Mouse (Mus musculus) heart, postnatal 0 days (tissue): ENCODE data around the gene Gm44790. TPM values are rescaled to one million over a fixed set of nuclear protein-coding genes. Genes with fewer than 3 reads are reported as not detected.

Source experiments
- ATAC-seq: fragments of 200-750 bp; cut with Nextera tagmentation; 2 replicates; pipeline ENCODE4 v1.8.0; 2017; ENCODE audit warnings: low read depth, moderate number of reproducible peaks, moderate library complexity; ENCODE audit not compliant: insufficient read depth
- DNase-seq: peaks from one replicate; pipeline ENCODE4 v3.0.0-alpha.2; 2016; ENCODE audit warnings: low spot score
- H3K27ac ChIP-seq: fragments of 300-500 bp; sonication (generic); 2 replicates; pipeline ENCODE4 v1.5.1; 2014; ENCODE audit warnings: low read depth, mild to moderate bottlenecking
- H3K27me3 ChIP-seq: fragments of 300-500 bp; sonication (generic); 2 replicates; pipeline ENCODE4 v1.6.1; 2014; ENCODE audit warnings: low read length, mixed read lengths; ENCODE audit not compliant: control insufficient read depth, insufficient read depth
- H3K36me3 ChIP-seq: fragments of 300-500 bp; sonication (generic); replicated peaks from 2 replicates; pipeline ENCODE4 v1.6.1; 2014; ENCODE audit warnings: low read length, mixed read lengths; ENCODE audit not compliant: control insufficient read depth, insufficient read depth
- H3K4me1 ChIP-seq: fragments of 300-500 bp; sonication (generic); 2 replicates; pipeline ENCODE4 v1.6.1; 2014; ENCODE audit warnings: antibody characterized with exemption; ENCODE audit not compliant: control insufficient read depth, insufficient read depth
- H3K4me2 ChIP-seq: fragments of 300-500 bp; sonication (generic); 2 replicates; pipeline ENCODE4 v1.6.1; 2014; ENCODE audit warnings: low read depth, mild to moderate bottlenecking, low read length, moderate library complexity
- H3K4me3 ChIP-seq: fragments of 300-500 bp; sonication (generic); 2 replicates; pipeline ENCODE4 v1.5.1; 2014; ENCODE audit warnings: low read depth, low read length
- H3K9ac ChIP-seq: fragments of 300-500 bp; sonication (generic); replicated peaks from 2 replicates; pipeline ENCODE4 v1.6.1; 2014; ENCODE audit warnings: low read depth, low read length, mixed read lengths
- H3K9me3 ChIP-seq: fragments of 300-500 bp; sonication (generic); replicated peaks from 2 replicates; pipeline ENCODE4 v1.6.1; 2016; ENCODE audit warnings: low read length; ENCODE audit not compliant: control insufficient read depth
- CTCF ChIP-seq: IDR thresholded peaks from 2 replicates; pipeline ENCODE4 v1.5.1; 2016; ENCODE audit warnings: antibody characterized with exemption, control low read depth, low read depth
- EP300 ChIP-seq: IDR thresholded peaks from 2 replicates; pipeline ENCODE4 v1.6.1; 2016; ENCODE audit warnings: antibody characterized with exemption, low read depth
- WGBS: fragments of 180-500 bp; shearing (Covaris S2); extraction: QIAGEN DNeasy Blood & Tissue Kit; methylation state at CpG from one replicate; pipeline ENCODE4 v1.1.7; 2014; 5-methylcytosine and 5-hydroxymethylcytosine counted together
- polyA plus RNA-seq: library from polyadenylated mRNA; unstranded; fragments of >200 nt; fragmentation: Nextera tagmentation; extraction: Ambion mirVana; gene quantifications from 2 replicates; pipeline ENCODE4 v1.2.1, GENCODE M21; 2015
- total RNA-seq: library from RNA; depleted of rRNA; stranded (reverse); fragments of >200 nt; gene quantifications from 2 replicates; pipeline ENCODE4 v1.2.3, GENCODE M21; 2014; ENCODE audit warnings: low replicate concordance

Gene Gm44790
- total and polyA plus RNA-seq, 2 experiments from 2014 or later, result not detected

GRCm38 (mm10) chr6:86474072-86474471 is 47.6 kb downstream of the Gm44790 start:
- H3K4me3 ChIP-seq, result no peak overlapping the region
- peaks cover 67% of the 10 kb centered on the region for H3K4me1 ChIP-seq
- H3K27ac ChIP-seq, result peak overlapping the region; percentile 95
- H3K27me3 ChIP-seq, result no peaks in the 10 kb centered on the region
- H3K36me3 ChIP-seq, result peaks cover 11% of the 10 kb centered on the region
- H3K9me3 ChIP-seq, result no peaks in the 10 kb centered on the region
- DNase-seq (no peak), ATAC-seq (no peak)
- WGBS, result 89% methylated on average over 5 of the region's 5 CpGs
- TF ChIP-seq EP300 (no peak), CTCF (no peak)
- H3K4me2 ChIP-seq, result no peak overlapping the region
- H3K9ac ChIP-seq, result no peak overlapping the region

GRCm38 (mm10) chr6:86474646-86475181 is 48.3 kb downstream of the Gm44790 start:
- peaks cover 72% of the 10 kb centered on the region for H3K4me1 ChIP-seq
- H3K9ac ChIP-seq, result peak overlapping the region; percentile 32; the same call in 1 of the 2 replicates
- no peak overlapping the region for H3K4me2 ChIP-seq
- TF ChIP-seq CTCF (no peak), EP300 (no peak)
- H3K4me3 ChIP-seq, result no peak overlapping the region
- H3K27ac ChIP-seq, result peak overlapping the region; percentile 95
- no peaks in the 10 kb centered on the region for H3K9me3 ChIP-seq
- no peak for DNase-seq
- no peak for ATAC-seq
- peaks cover 8% of the 10 kb centered on the region for H3K36me3 ChIP-seq
- no peaks in the 10 kb centered on the region for H3K27me3 ChIP-seq

- TF ChIP-seq CTCF (no peak), EP300 (peak; percentile 95)
- WGBS, result 23% methylated on average over 9 of the region's 9 CpGs
- Histone ChIP-seq H3K9ac (peak overlapping the region; percentile 32; the same call in 1 of the 2 replicates), H3K4me1 (peaks cover 82% of the 10 kb centered on the region), H3K9me3 (no peaks in the 10 kb centered on the region), H3K36me3 (no peaks in the 10 kb centered on the region), H3K4me3 (no peak overlapping the region), H3K27me3 (no peaks in the 10 kb centered on the region), H3K4me2 (no peak overlapping the region), H3K27ac (peak overlapping the region; percentile 95)
- peak; percentile 95 for DNase-seq
- ATAC-seq, result peak; percentile 54
These were observed 49.2 kb downstream of the Gm44790 start for GRCm38 (mm10) chr6:86475462-86476167.

GRCm38 (mm10) chr6:86476931-86477330 is 50.5 kb downstream of the Gm44790 start:
- Histone ChIP-seq H3K27ac (peak overlapping the region; percentile 95), H3K4me1 (peaks cover 81% of the 10 kb centered on the region), H3K9me3 (no peaks in the 10 kb centered on the region), H3K27me3 (no peaks in the 10 kb centered on the region), H3K4me2 (no peak overlapping the region), H3K36me3 (no peaks in the 10 kb centered on the region), H3K9ac (no peak overlapping the region), H3K4me3 (no peak overlapping the region)
- DNase-seq (no peak), ATAC-seq (no peak)
- TF ChIP-seq CTCF (no peak), EP300 (no peak)
- WGBS, result 49% methylated on average over 5 of the region's 5 CpGs

- no peak overlapping the region for H3K4me2 ChIP-seq
- no peak overlapping the region for H3K4me3 ChIP-seq
- peak; percentile 50 for ATAC-seq
- peak; percentile 58 for DNase-seq
- TF ChIP-seq EP300 (peak; percentile 83), CTCF (no peak)
- H3K27ac ChIP-seq, result peak overlapping the region; percentile 95
- no peaks in the 10 kb centered on the region for H3K36me3 ChIP-seq
- peaks cover 68% of the 10 kb centered on the region for H3K4me1 ChIP-seq
- WGBS, result 61% methylated on average over 3 of the region's 3 CpGs
- no peaks in the 10 kb centered on the region for H3K27me3 ChIP-seq
- H3K9me3 ChIP-seq, result no peaks in the 10 kb centered on the region
- H3K9ac ChIP-seq, result no peak overlapping the region
These were observed 52.9 kb downstream of the Gm44790 start for GRCm38 (mm10) chr6:86479311-86479710.

- Histone ChIP-seq H3K4me3 (no peak overlapping the region; the same call in 1 of the 2 replicates), H3K9me3 (no peaks in the 10 kb centered on the region), H3K9ac (no peak overlapping the region), H3K4me1 (peaks cover 63% of the 10 kb centered on the region), H3K4me2 (peak overlapping the region; percentile 56), H3K27ac (peak overlapping the region; percentile 95), H3K36me3 (no peaks in the 10 kb centered on the region), H3K27me3 (no peaks in the 10 kb centered on the region)
- DNase-seq (no peak), ATAC-seq (no peak)
- TF ChIP-seq EP300, result no peak
- TF ChIP-seq CTCF, result no peak
These were observed 53.3 kb downstream of the Gm44790 start for GRCm38 (mm10) chr6:86479816-86480188.
